Mouse (Mus musculus) heart, postnatal 0 days (tissue): Measurements from ENCODE around the gene Endov. TPM values are rescaled to one million over a fixed set of nuclear protein-coding genes. Genes with fewer than 3 reads are reported as not detected.
A peak's percentile ranks its signal among the peaks of the same experiment; 100 is the strongest.

Experiments used
- ATAC-seq: fragments of 200-750 bp; cut with Nextera tagmentation; 2 replicates; pipeline ENCODE4 v1.8.0; 2017; ENCODE audit warnings: low read depth, moderate number of reproducible peaks, moderate library complexity; ENCODE audit not compliant: insufficient read depth
- DNase-seq: peaks from one replicate; pipeline ENCODE4 v3.0.0-alpha.2; 2016; ENCODE audit warnings: low spot score
- H3K27ac ChIP-seq: fragments of 300-500 bp; sonication (generic); 2 replicates; pipeline ENCODE4 v1.5.1; 2014; ENCODE audit warnings: low read depth, mild to moderate bottlenecking
- H3K27me3 ChIP-seq: fragments of 300-500 bp; sonication (generic); 2 replicates; pipeline ENCODE4 v1.6.1; 2014; ENCODE audit warnings: low read length, mixed read lengths; ENCODE audit not compliant: control insufficient read depth, insufficient read depth
- H3K36me3 ChIP-seq: fragments of 300-500 bp; sonication (generic); replicated peaks from 2 replicates; pipeline ENCODE4 v1.6.1; 2014; ENCODE audit warnings: low read length, mixed read lengths; ENCODE audit not compliant: control insufficient read depth, insufficient read depth
- H3K4me1 ChIP-seq: fragments of 300-500 bp; sonication (generic); 2 replicates; pipeline ENCODE4 v1.6.1; 2014; ENCODE audit warnings: antibody characterized with exemption; ENCODE audit not compliant: control insufficient read depth, insufficient read depth
- H3K4me2 ChIP-seq: fragments of 300-500 bp; sonication (generic); 2 replicates; pipeline ENCODE4 v1.6.1; 2014; ENCODE audit warnings: low read depth, mild to moderate bottlenecking, low read length, moderate library complexity
- H3K4me3 ChIP-seq: fragments of 300-500 bp; sonication (generic); 2 replicates; pipeline ENCODE4 v1.5.1; 2014; ENCODE audit warnings: low read depth, low read length
- H3K9ac ChIP-seq: fragments of 300-500 bp; sonication (generic); replicated peaks from 2 replicates; pipeline ENCODE4 v1.6.1; 2014; ENCODE audit warnings: low read depth, low read length, mixed read lengths
- H3K9me3 ChIP-seq: fragments of 300-500 bp; sonication (generic); replicated peaks from 2 replicates; pipeline ENCODE4 v1.6.1; 2016; ENCODE audit warnings: low read length; ENCODE audit not compliant: control insufficient read depth
- CTCF ChIP-seq: IDR thresholded peaks from 2 replicates; pipeline ENCODE4 v1.5.1; 2016; ENCODE audit warnings: antibody characterized with exemption, control low read depth, low read depth
- EP300 ChIP-seq: IDR thresholded peaks from 2 replicates; pipeline ENCODE4 v1.6.1; 2016; ENCODE audit warnings: antibody characterized with exemption, low read depth
- WGBS: fragments of 180-500 bp; shearing (Covaris S2); extraction: QIAGEN DNeasy Blood & Tissue Kit; methylation state at CpG from one replicate; pipeline ENCODE4 v1.1.7; 2014; 5-methylcytosine and 5-hydroxymethylcytosine counted together
- polyA plus RNA-seq: library from polyadenylated mRNA; unstranded; fragments of >200 nt; fragmentation: Nextera tagmentation; extraction: Ambion mirVana; gene quantifications from 2 replicates; pipeline ENCODE4 v1.2.1, GENCODE M21; 2015
- total RNA-seq: library from RNA; depleted of rRNA; stranded (reverse); fragments of >200 nt; gene quantifications from 2 replicates; pipeline ENCODE4 v1.2.3, GENCODE M21; 2014; ENCODE audit warnings: low replicate concordance

Endov gene
- total and polyA plus RNA-seq, 2 experiments from 2014 or later, result 7.4 to 15.0 TPM

- TF ChIP-seq CTCF, result no peak
- TF ChIP-seq EP300, result no peak
- H3K9me3 ChIP-seq, result no peaks in the 10 kb centered on the region
- H3K9ac ChIP-seq, result no peak overlapping the region
- ATAC-seq (no peak), DNase-seq (no peak)
- peaks cover 29% of the 10 kb centered on the region for H3K4me1 ChIP-seq
- H3K27ac ChIP-seq, result no peak overlapping the region
- no peak overlapping the region for H3K4me3 ChIP-seq
- no peak overlapping the region for H3K4me2 ChIP-seq
- H3K36me3 ChIP-seq, result no peaks in the 10 kb centered on the region
- WGBS, result 77% methylated on average over 15 of the region's 15 CpGs
- H3K27me3 ChIP-seq, result peaks cover 94% of the 10 kb centered on the region
Observed at GRCm38 (mm10) chr11:119544518-119545105, 53.5 kb downstream of the Endov start.

GRCm38 (mm10) chr11:119545281-119545680 lies 54.1 kb downstream of the Endov start:
- no peak overlapping the region for H3K4me3 ChIP-seq
- 49% methylated on average over 3 of the region's 3 CpGs for WGBS

GRCm38 (mm10) chr11:119545741-119546495 lies 54.8 kb downstream of the Endov start:
- no peak overlapping the region for H3K27ac ChIP-seq
- peak overlapping the region; percentile 99 for H3K4me2 ChIP-seq
- H3K4me1 ChIP-seq, result peaks cover 29% of the 10 kb centered on the region
- WGBS, result 6% methylated on average over 10 of the region's 10 CpGs
- H3K36me3 ChIP-seq, result no peaks in the 10 kb centered on the region
- no peak overlapping the region for H3K9ac ChIP-seq
- no peaks in the 10 kb centered on the region for H3K9me3 ChIP-seq
- TF ChIP-seq EP300, result no peak
- peak; percentile 40 for TF ChIP-seq CTCF
- no peak for ATAC-seq
- H3K4me3 ChIP-seq, result peak overlapping the region; percentile 64
- H3K27me3 ChIP-seq, result peaks cover 100% of the 10 kb centered on the region
- no peak for DNase-seq

More at GRCm38 (mm10) chr11:119545281-119545680, 54.1 kb downstream of the Endov start:
- ATAC-seq (no peak), DNase-seq (no peak)
- no peak for TF ChIP-seq EP300
- TF ChIP-seq CTCF, result no peak
- H3K27me3 ChIP-seq, result peaks cover 94% of the 10 kb centered on the region
- H3K9me3 ChIP-seq, result no peaks in the 10 kb centered on the region
- H3K4me2 ChIP-seq, result no peak overlapping the region
- H3K9ac ChIP-seq, result no peak overlapping the region
- H3K27ac ChIP-seq, result no peak overlapping the region
- peaks cover 29% of the 10 kb centered on the region for H3K4me1 ChIP-seq
- H3K36me3 ChIP-seq, result no peaks in the 10 kb centered on the region

- no peak for ATAC-seq
- peak overlapping the region; percentile 99 for H3K4me2 ChIP-seq
- WGBS, result 2% methylated on average over 45 of the region's 46 CpGs
- no peak overlapping the region for H3K27ac ChIP-seq
- H3K4me1 ChIP-seq, result peaks cover 29% of the 10 kb centered on the region
- H3K36me3 ChIP-seq, result no peaks in the 10 kb centered on the region
- no peak overlapping the region for H3K9ac ChIP-seq
- H3K9me3 ChIP-seq, result no peaks in the 10 kb centered on the region
- no peak for DNase-seq
- H3K27me3 ChIP-seq, result peaks cover 99% of the 10 kb centered on the region
- H3K4me3 ChIP-seq, result peak overlapping the region; percentile 64
- no peak for TF ChIP-seq EP300
- no peak for TF ChIP-seq CTCF
Observed at GRCm38 (mm10) chr11:119546496-119547182, 55.5 kb downstream of the Endov start.

GRCm38 (mm10) chr11:119547183-119547921 lies 56.2 kb downstream of the Endov start, which contains the start of gene Nptx1:
Gene Nptx1 (minus strand): TSS chr11:119547753.
- no peak for ATAC-seq

More at GRCm38 (mm10) chr11:119547183-119547921, 56.2 kb downstream of the Endov start, which contains the start of gene Nptx1:
- H3K27me3 ChIP-seq, result peaks cover 92% of the 10 kb centered on the region
- H3K9ac ChIP-seq, result peak within 1 kb of the TSS; percentile 29; the same call in 1 of the 2 replicates
- no peak for DNase-seq
- no peaks in the 10 kb centered on the region for H3K36me3 ChIP-seq
- WGBS, result under 1% methylated on average over 89 of the region's 90 CpGs
- no peak within 1 kb of the TSS for H3K27ac ChIP-seq
- TF ChIP-seq EP300 (no peak), CTCF (no peak)
- H3K4me2 ChIP-seq, result peak within 1 kb of the TSS; percentile 99
- H3K4me3 ChIP-seq, result peak within 1 kb of the TSS; percentile 64
- H3K9me3 ChIP-seq, result no peaks in the 10 kb centered on the region
- peaks cover 29% of the 10 kb centered on the region for H3K4me1 ChIP-seq
